Mouse (Mus musculus): ENCODE measurements at regions not wholly inside any gene's neighbourhood (a gene's known extent, or its start where the extent isn't known, plus 50 kb on each side); places are given as distances from the start of the nearest gene placed in this dataset.
"Not testable (repeated sequence)": the region's sequence is repeated elsewhere in the genome, so short reads cannot be mapped to it uniquely, and the experiment has no call there.

- peaks cover 11% of the 10 kb centered on the region for H3K4me1 ChIP-seq (replicated peaks; ENCODE audit: control insufficient read depth, insufficient read depth, low read length)
- not testable (repeated sequence) for H3K4me3 ChIP-seq (replicated peaks; ENCODE audit: low read length); H3K36me3 ChIP-seq (ENCODE audit: control insufficient read depth, insufficient read depth); ATAC-seq; H3K27me3 ChIP-seq (replicated peaks; ENCODE audit: control insufficient read depth, insufficient read depth, low read length); H3K27ac ChIP-seq (ENCODE audit: low read length); H3K9ac ChIP-seq (replicated peaks; ENCODE audit: low read depth, low read length); H3K4me2 ChIP-seq (ENCODE audit: low read length); H3K9me3 ChIP-seq (ENCODE audit: control insufficient read depth, low read length)
These were observed 152.6 kb downstream of the Gm5426 start for GRCm38 (mm10) chr10:96289005-96289404.

GRCm38 (mm10) chr10:96293622-96294021 lies 157.2 kb downstream of the Gm5426 start:
- ATAC-seq, result peak; percentile 64
- no peak overlapping the region for H3K9ac ChIP-seq (replicated peaks; ENCODE audit: low read depth, low read length)
- H3K27me3 ChIP-seq (replicated peaks; ENCODE audit: control insufficient read depth, insufficient read depth, low read length), result no peaks in the 10 kb centered on the region
- H3K4me3 ChIP-seq (replicated peaks; ENCODE audit: low read length), result no peak overlapping the region
- H3K4me2 ChIP-seq (ENCODE audit: low read length), result no peak overlapping the region
- WGBS, result 28% methylated on average over 7 of the region's 7 CpGs
- H3K36me3 ChIP-seq (ENCODE audit: control insufficient read depth, insufficient read depth), result no peaks in the 10 kb centered on the region
- peaks cover 3% of the 10 kb centered on the region for H3K4me1 ChIP-seq (replicated peaks; ENCODE audit: control insufficient read depth, insufficient read depth, low read length)
- no peak overlapping the region for H3K27ac ChIP-seq (ENCODE audit: low read length)
- H3K9me3 ChIP-seq (ENCODE audit: control insufficient read depth, low read length), result no peaks in the 10 kb centered on the region

GRCm38 (mm10) chr10:96294666-96295065 lies 158.3 kb downstream of the Gm5426 start:
- no peak overlapping the region for H3K4me3 ChIP-seq (replicated peaks; ENCODE audit: low read length)

GRCm38 (mm10) chr10:96297658-96298057 lies 161.3 kb downstream of the Gm5426 start:
- Histone ChIP-seq H3K4me3 (replicated peaks; ENCODE audit: low read length) (no peak overlapping the region), H3K4me1 (replicated peaks; ENCODE audit: control insufficient read depth, insufficient read depth, low read length) (peaks cover 3% of the 10 kb centered on the region), H3K9ac (replicated peaks; ENCODE audit: low read depth, low read length) (no peak overlapping the region), H3K27me3 (replicated peaks; ENCODE audit: control insufficient read depth, insufficient read depth, low read length) (no peaks in the 10 kb centered on the region), H3K36me3 (ENCODE audit: control insufficient read depth, insufficient read depth) (no peaks in the 10 kb centered on the region), H3K9me3 (ENCODE audit: control insufficient read depth, low read length) (no peaks in the 10 kb centered on the region), H3K27ac (ENCODE audit: low read length) (no peak overlapping the region), H3K4me2 (ENCODE audit: low read length) (no peak overlapping the region)
- 71% methylated on average over 4 of the region's 4 CpGs for whole genome bisulfite sequencing
- no peak for ATAC-seq

More at GRCm38 (mm10) chr10:96294666-96295065, 158.3 kb downstream of the Gm5426 start:
- Histone ChIP-seq H3K9me3 (ENCODE audit: control insufficient read depth, low read length) (no peaks in the 10 kb centered on the region), H3K27me3 (replicated peaks; ENCODE audit: control insufficient read depth, insufficient read depth, low read length) (no peaks in the 10 kb centered on the region), H3K4me2 (ENCODE audit: low read length) (no peak overlapping the region), H3K4me1 (replicated peaks; ENCODE audit: control insufficient read depth, insufficient read depth, low read length) (peaks cover 3% of the 10 kb centered on the region), H3K27ac (ENCODE audit: low read length) (no peak overlapping the region), H3K36me3 (ENCODE audit: control insufficient read depth, insufficient read depth) (no peaks in the 10 kb centered on the region), H3K9ac (replicated peaks; ENCODE audit: low read depth, low read length) (no peak overlapping the region)
- WGBS, result 80% methylated on average over 2 of the region's 2 CpGs
- ATAC-seq, result no peak

GRCm38 (mm10) chr10:96298566-96298965 lies 162.2 kb downstream of the Gm5426 start:
- Histone ChIP-seq H3K36me3 (ENCODE audit: control insufficient read depth, insufficient read depth) (no peaks in the 10 kb centered on the region), H3K4me1 (replicated peaks; ENCODE audit: control insufficient read depth, insufficient read depth, low read length) (peaks cover 3% of the 10 kb centered on the region), H3K9me3 (ENCODE audit: control insufficient read depth, low read length) (no peaks in the 10 kb centered on the region), H3K9ac (replicated peaks; ENCODE audit: low read depth, low read length) (no peak overlapping the region), H3K27ac (ENCODE audit: low read length) (no peak overlapping the region), H3K4me2 (ENCODE audit: low read length) (no peak overlapping the region), H3K4me3 (replicated peaks; ENCODE audit: low read length) (no peak overlapping the region), H3K27me3 (replicated peaks; ENCODE audit: control insufficient read depth, insufficient read depth, low read length) (no peaks in the 10 kb centered on the region)
- whole genome bisulfite sequencing, result 78% methylated on average over 5 of the region's 5 CpGs
- ATAC-seq, result no peak

GRCm38 (mm10) chr10:96305701-96306100 lies 169.3 kb downstream of the Gm5426 start:
- no peaks in the 10 kb centered on the region for H3K27me3 ChIP-seq (replicated peaks; ENCODE audit: control insufficient read depth, insufficient read depth, low read length)
- H3K4me1 ChIP-seq (replicated peaks; ENCODE audit: control insufficient read depth, insufficient read depth, low read length), result peaks cover 8% of the 10 kb centered on the region
- H3K4me3 ChIP-seq (replicated peaks; ENCODE audit: low read length), result no peak overlapping the region
- no peak overlapping the region for H3K4me2 ChIP-seq (ENCODE audit: low read length)
- ATAC-seq, result no peak
- WGBS, result 82% methylated on average over 7 of the region's 7 CpGs
- H3K36me3 ChIP-seq (ENCODE audit: control insufficient read depth, insufficient read depth), result no peaks in the 10 kb centered on the region
- H3K27ac ChIP-seq (ENCODE audit: low read length), result no peak overlapping the region
- H3K9ac ChIP-seq (replicated peaks; ENCODE audit: low read depth, low read length), result no peak overlapping the region
- H3K9me3 ChIP-seq (ENCODE audit: control insufficient read depth, low read length), result no peaks in the 10 kb centered on the region

GRCm38 (mm10) chr10:96308713-96309445 lies 172.5 kb downstream of the Gm5426 start:
- ATAC-seq, result peak; percentile 90
- H3K4me1 ChIP-seq (replicated peaks; ENCODE audit: control insufficient read depth, insufficient read depth, low read length), result peaks cover 8% of the 10 kb centered on the region
- no peak overlapping the region for H3K4me2 ChIP-seq (ENCODE audit: low read length)
- WGBS, result 13% methylated on average over 7 of the region's 7 CpGs
- H3K4me3 ChIP-seq (replicated peaks; ENCODE audit: low read length), result no peak overlapping the region
- peak overlapping the region; percentile 56 for H3K27ac ChIP-seq (ENCODE audit: low read length)
- 0 out of 2 replicates have a peak, but pooled peaks cover 2% of the 10 kb centered on the region for H3K9me3 ChIP-seq (ENCODE audit: control insufficient read depth, low read length)
- H3K36me3 ChIP-seq (ENCODE audit: control insufficient read depth, insufficient read depth), result no peaks in the 10 kb centered on the region
- no peaks in the 10 kb centered on the region for H3K27me3 ChIP-seq (replicated peaks; ENCODE audit: control insufficient read depth, insufficient read depth, low read length)
- no peak overlapping the region for H3K9ac ChIP-seq (replicated peaks; ENCODE audit: low read depth, low read length)

- WGBS, result 62% methylated on average over 4 of the region's 4 CpGs
- Histone ChIP-seq H3K4me1 (replicated peaks; ENCODE audit: control insufficient read depth, insufficient read depth, low read length) (peaks cover 8% of the 10 kb centered on the region), H3K4me3 (replicated peaks; ENCODE audit: low read length) (no peak overlapping the region), H3K36me3 (ENCODE audit: control insufficient read depth, insufficient read depth) (no peaks in the 10 kb centered on the region), H3K4me2 (ENCODE audit: low read length) (no peak overlapping the region), H3K27ac (ENCODE audit: low read length) (peak overlapping the region; percentile 56), H3K9ac (replicated peaks; ENCODE audit: low read depth, low read length) (no peak overlapping the region), H3K27me3 (replicated peaks; ENCODE audit: control insufficient read depth, insufficient read depth, low read length) (no peaks in the 10 kb centered on the region), H3K9me3 (ENCODE audit: control insufficient read depth, low read length) (0 out of 2 replicates have a peak, but pooled peaks cover 2% of the 10 kb centered on the region)
- no peak for ATAC-seq
These were observed 173.4 kb downstream of the Gm5426 start for GRCm38 (mm10) chr10:96309766-96310165.

- WGBS, result 92% methylated on average over 1 of the region's 1 CpGs
- no peak for ATAC-seq
- no peaks in the 10 kb centered on the region for H3K36me3 ChIP-seq (ENCODE audit: control insufficient read depth, insufficient read depth)
- no peak overlapping the region for H3K9ac ChIP-seq (replicated peaks; ENCODE audit: low read depth, low read length)
- H3K9me3 ChIP-seq (ENCODE audit: control insufficient read depth, low read length), result no peaks in the 10 kb centered on the region
- no peak overlapping the region for H3K4me2 ChIP-seq (ENCODE audit: low read length)
- no peak overlapping the region for H3K27ac ChIP-seq (ENCODE audit: low read length)
- no peaks in the 10 kb centered on the region for H3K27me3 ChIP-seq (replicated peaks; ENCODE audit: control insufficient read depth, insufficient read depth, low read length)
- no peaks in the 10 kb centered on the region for H3K4me1 ChIP-seq (replicated peaks; ENCODE audit: control insufficient read depth, insufficient read depth, low read length)
- H3K4me3 ChIP-seq (replicated peaks; ENCODE audit: low read length), result no peak overlapping the region
These were observed 188.9 kb downstream of the Gm5426 start for GRCm38 (mm10) chr10:96325297-96325696.
